Mouse (Mus musculus) lung, embryonic 14.5 days (tissue): ENCODE results near the gene Mrpl38. TPM values are rescaled to one million over a fixed set of nuclear protein-coding genes. Genes with fewer than 3 reads are reported as not detected.
A peak's percentile ranks its signal among the peaks of the same experiment; 100 is the strongest.

ENCODE experiments used
- ATAC-seq: fragments of 200-750 bp; cut with Nextera tagmentation; 2 replicates; pipeline ENCODE4 v1.8.0; 2017; ENCODE audit warnings: mild to moderate bottlenecking, moderate TSS enrichment, moderate library complexity; ENCODE audit not compliant: insufficient read depth
- DNase-seq: peaks from one replicate; pipeline ENCODE4 v3.0.0-alpha.2; 2015
- H3K27ac ChIP-seq: fragments of 300-500 bp; sonication (generic); 2 replicates; pipeline ENCODE4 v1.5.1; 2014; ENCODE audit warnings: low read depth, mild to moderate bottlenecking, moderate library complexity
- H3K27me3 ChIP-seq: fragments of 300-500 bp; sonication (generic); 2 replicates; pipeline ENCODE4 v1.6.1; 2014; ENCODE audit warnings: low read length, control low read depth; ENCODE audit not compliant: insufficient read depth
- H3K36me3 ChIP-seq: fragments of 300-500 bp; sonication (generic); 2 replicates; pipeline ENCODE4 v1.6.1; 2014; ENCODE audit warnings: control low read depth; ENCODE audit not compliant: insufficient read depth
- H3K4me1 ChIP-seq: fragments of 300-500 bp; sonication (generic); 2 replicates; pipeline ENCODE4 v1.6.1; 2014; ENCODE audit warnings: antibody characterized with exemption, control low read depth; ENCODE audit not compliant: insufficient read depth
- H3K4me2 ChIP-seq: fragments of 300-500 bp; sonication (generic); 2 replicates; pipeline ENCODE4 v1.6.1; 2014; ENCODE audit warnings: mild to moderate bottlenecking
- H3K4me3 ChIP-seq: fragments of 300-500 bp; sonication (generic); 2 replicates; pipeline ENCODE4 v1.5.1; 2014; ENCODE audit warnings: low read depth, low read length
- H3K9ac ChIP-seq: fragments of 300-500 bp; sonication (generic); 2 replicates; pipeline ENCODE4 v1.6.1; 2014
- H3K9me3 ChIP-seq: fragments of 300-500 bp; sonication (generic); 2 replicates; pipeline ENCODE4 v1.6.1; 2016; ENCODE audit warnings: low read depth, low read length, control low read depth
- CTCF ChIP-seq: IDR thresholded peaks from 2 replicates; pipeline ENCODE4 v1.5.1; 2016; ENCODE audit warnings: antibody characterized with exemption, low read depth
- WGBS: fragments of 180-500 bp; shearing (Covaris S2); extraction: QIAGEN DNeasy Blood & Tissue Kit; methylation state at CpG from one replicate; pipeline ENCODE4 v1.1.7; 2014; 5-methylcytosine and 5-hydroxymethylcytosine counted together
- polyA plus RNA-seq: library from polyadenylated mRNA; unstranded; fragments of >200 nt; fragmentation: Nextera tagmentation; extraction: Ambion mirVana; gene quantifications from 2 replicates; pipeline ENCODE4 v1.2.1, GENCODE M21; 2014

The Mrpl38 gene
- polyA plus RNA-seq, 1 experiment from 2014 or later, result 91.9 TPM

- 71% methylated on average over 11 of the region's 11 CpGs for WGBS
- peaks cover 5% of the 10 kb centered on the region for H3K36me3 ChIP-seq
- no peaks in the 10 kb centered on the region for H3K9me3 ChIP-seq
- H3K4me3 ChIP-seq, result no peak overlapping the region
- ATAC-seq, result no peak
- no peak overlapping the region for H3K9ac ChIP-seq
- peak; percentile 15; the same call in 1 of the 2 replicates for TF ChIP-seq CTCF
- no peak for DNase-seq
- H3K27me3 ChIP-seq, result no peaks in the 10 kb centered on the region
- H3K4me2 ChIP-seq, result no peak overlapping the region
- H3K27ac ChIP-seq, result no peak overlapping the region
- H3K4me1 ChIP-seq, result peaks cover 6% of the 10 kb centered on the region; the same call in 1 of the 2 replicates
Observed at GRCm38 (mm10) chr11:116088741-116089394, 49.8 kb downstream of the Mrpl38 start.

GRCm38 (mm10) chr11:116088188-116088587 is 50.5 kb downstream of the Mrpl38 start:
- H3K27ac ChIP-seq, result no peak overlapping the region
- H3K9ac ChIP-seq, result no peak overlapping the region
- ATAC-seq (no peak), DNase-seq (no peak)
- H3K27me3 ChIP-seq, result no peaks in the 10 kb centered on the region
- 0 out of 2 replicates have a peak overlapping the region, but pooled peaks have one; percentile 41 for H3K4me3 ChIP-seq
- peak overlapping the region; percentile 67 for H3K4me2 ChIP-seq
- peaks cover 6% of the 10 kb centered on the region; the same call in 1 of the 2 replicates for H3K4me1 ChIP-seq
- no peak for TF ChIP-seq CTCF
- H3K9me3 ChIP-seq, result no peaks in the 10 kb centered on the region
- peaks cover 12% of the 10 kb centered on the region for H3K36me3 ChIP-seq
- WGBS, result 72% methylated on average over 8 of the region's 8 CpGs

- peak; percentile 88 for TF ChIP-seq CTCF
- WGBS, result 3% methylated on average over 31 of the region's 31 CpGs
- H3K27me3 ChIP-seq, result no peaks in the 10 kb centered on the region
- H3K4me1 ChIP-seq, result peaks cover 6% of the 10 kb centered on the region; the same call in 1 of the 2 replicates
- peak; percentile 79 for ATAC-seq
- no peaks in the 10 kb centered on the region for H3K9me3 ChIP-seq
- peak overlapping the region; percentile 67 for H3K4me2 ChIP-seq
- H3K27ac ChIP-seq, result peak overlapping the region; percentile 84
- peak overlapping the region; percentile 41 for H3K4me3 ChIP-seq
- peak; percentile 89 for DNase-seq
- peak overlapping the region; percentile 33 for H3K9ac ChIP-seq
- peaks cover 19% of the 10 kb centered on the region for H3K36me3 ChIP-seq
Observed at GRCm38 (mm10) chr11:116087194-116088130, 51.2 kb downstream of the Mrpl38 start.

GRCm38 (mm10) chr11:116086258-116087193 is 52.1 kb downstream of the Mrpl38 start, which contains the start of gene Wbp2:
Gene Wbp2 (minus strand): TSS chr11:116086995.
- H3K36me3 ChIP-seq, result peaks cover 27% of the 10 kb centered on the region
- DNase-seq (peak; percentile 99), ATAC-seq (peak; percentile 96)
- peak; percentile 57 for TF ChIP-seq CTCF
- peaks cover 6% of the 10 kb centered on the region; the same call in 1 of the 2 replicates for H3K4me1 ChIP-seq
- H3K27ac ChIP-seq, result peak within 1 kb of the TSS; percentile 84
- peak within 1 kb of the TSS; percentile 41 for H3K4me3 ChIP-seq
- H3K4me2 ChIP-seq, result peak within 1 kb of the TSS; percentile 67
- H3K9me3 ChIP-seq, result no peaks in the 10 kb centered on the region
- 4% methylated on average over 41 of the region's 43 CpGs for WGBS
- peak within 1 kb of the TSS; percentile 49 for H3K9ac ChIP-seq
- no peaks in the 10 kb centered on the region for H3K27me3 ChIP-seq

GRCm38 (mm10) chr11:116084166-116084565 is 54.5 kb downstream of the Mrpl38 start:
- Histone ChIP-seq H3K4me3 (no peak overlapping the region), H3K27ac (no peak overlapping the region), H3K4me1 (peaks cover 6% of the 10 kb centered on the region; the same call in 1 of the 2 replicates), H3K9ac (no peak overlapping the region), H3K27me3 (no peaks in the 10 kb centered on the region), H3K9me3 (no peaks in the 10 kb centered on the region), H3K36me3 (peaks cover 50% of the 10 kb centered on the region), H3K4me2 (no peak overlapping the region)
- no peak for TF ChIP-seq CTCF
- 79% methylated on average over 6 of the region's 6 CpGs for WGBS
- DNase-seq (no peak), ATAC-seq (no peak)

- ATAC-seq (no peak), DNase-seq (no peak)
- no peak overlapping the region for H3K4me2 ChIP-seq
- H3K4me1 ChIP-seq, result peaks cover 6% of the 10 kb centered on the region; the same call in 1 of the 2 replicates
- no peak for TF ChIP-seq CTCF
- H3K36me3 ChIP-seq, result peaks cover 56% of the 10 kb centered on the region
- H3K4me3 ChIP-seq, result no peak overlapping the region
- no peak overlapping the region for H3K9ac ChIP-seq
- no peaks in the 10 kb centered on the region for H3K27me3 ChIP-seq
- H3K27ac ChIP-seq, result no peak overlapping the region
- no peaks in the 10 kb centered on the region for H3K9me3 ChIP-seq
- WGBS, result 90% methylated on average over 14 of the region's 14 CpGs
Observed at GRCm38 (mm10) chr11:116083096-116083672, 55.5 kb downstream of the Mrpl38 start.

Other genes starting within 250 kb of the Mrpl38 start
- 1.9 and 3.2 TPM in 2 replicates for gene Smim5, start 238.9 kb downstream of the Mrpl38 start, polyA plus RNA-seq
- 11.4 and 12.2 TPM in 2 replicates for gene Smim6, start 226.9 kb downstream of the Mrpl38 start, polyA plus RNA-seq
- gene Sap30bp, start 205.6 kb downstream of the Mrpl38 start, polyA plus RNA-seq, result 39.1 and 43.5 TPM in 2 replicates
- gene Recql5, start 205.4 kb downstream of the Mrpl38 start, polyA plus RNA-seq, result 17.8 and 21.7 TPM in 2 replicates
- 2.0 and 2.3 TPM in 2 replicates for gene Itgb4, start 164.2 kb downstream of the Mrpl38 start, polyA plus RNA-seq
- 191 and 208 TPM in 2 replicates for gene Galk1, start 126.1 kb downstream of the Mrpl38 start, polyA plus RNA-seq
- gene H3f3b, start 110.9 kb downstream of the Mrpl38 start, polyA plus RNA-seq, result 1,851 and 1,959 TPM in 2 replicates
- gene Unk, start 108.5 kb downstream of the Mrpl38 start, polyA plus RNA-seq, result 39.5 and 44.4 TPM in 2 replicates
- gene Unc13d, start 60.9 kb downstream of the Mrpl38 start, polyA plus RNA-seq, result 2.5 and 3.3 TPM in 2 replicates
- gene Wbp2, start 51.9 kb downstream of the Mrpl38 start, polyA plus RNA-seq, result 66.5 and 69.8 TPM in 2 replicates
- gene Trim47, start 11.7 kb downstream of the Mrpl38 start, polyA plus RNA-seq, result 12.7 and 13.2 TPM in 2 replicates
- 3.7 and 3.9 TPM in 2 replicates for gene Trim65, start 7.7 kb downstream of the Mrpl38 start, polyA plus RNA-seq
- 30.9 and 35.2 TPM in 2 replicates for gene Fbf1, start 29.3 kb upstream of the Mrpl38 start, polyA plus RNA-seq
- gene Ten1, start 60.0 kb upstream of the Mrpl38 start, polyA plus RNA-seq, result 64.1 and 66.7 TPM in 2 replicates
- 21.4 and 22.1 TPM in 2 replicates for gene Acox1, start 60.2 kb upstream of the Mrpl38 start, polyA plus RNA-seq
- gene Evpl, start 99.2 kb upstream of the Mrpl38 start, polyA plus RNA-seq, result 4.4 and 4.8 TPM in 2 replicates
- gene Srp68, start 135.3 kb upstream of the Mrpl38 start, polyA plus RNA-seq, result 85.7 and 89.8 TPM in 2 replicates
- 0.11 TPM in 1 of 2 replicates, not detected in the other for gene Galr2, start 142.1 kb upstream of the Mrpl38 start, polyA plus RNA-seq
- gene Exoc7, start 168.4 kb upstream of the Mrpl38 start, polyA plus RNA-seq, result 63.7 and 68.4 TPM in 2 replicates
- 1.3 and 2.1 TPM in 2 replicates for gene Foxj1, start 196.5 kb upstream of the Mrpl38 start, polyA plus RNA-seq